Mouse (Mus musculus): Measurements from ENCODE around the gene Rhbdf2.
A peak's percentile ranks its signal among the peaks of the same experiment; 100 is the strongest.

GRCm38 (mm10) chr11:116615735-116616437 lies 10.9 kb downstream of the Rhbdf2 start:
- TF ChIP-seq GATA1 (IDR thresholded peaks at IDR 0.05; ENCODE audit: borderline replicate concordance, low read length) (peak; percentile 74; the same call in 2 of the 3 replicates), FLI1 (IDR thresholded peaks at IDR 0.05; ENCODE audit: low read length) (peak; percentile 78)

Data from megakaryocyte, embryonic 14.5 days (primary cell).